Mouse (Mus musculus) spleen, postnatal 36 days (tissue): ENCODE data around the gene Tspan2.

Experiments
- DNase-seq, 2 experiments: peaks; one replicate each; pipeline ENCODE4 v3.0.0; 2022; ENCODE audit warnings: low spot score in 2 of 2, mixed read lengths in 1 of 2

Gene Tspan2

GRCm38 (mm10) chr3:102734313-102735030 is at the start of gene Tspan2:
Gene Tspan2, plus strand, starts transcription at chr3:102734529.
- peak; percentile 54 to 56 for DNase-seq

GRCm38 (mm10) chr3:102686861-102687260 is 47.5 kb upstream of the Tspan2 start:
- DNase-seq, result no peak

- no peak for DNase-seq
These were observed 46.5 kb upstream of the Tspan2 start for GRCm38 (mm10) chr3:102687852-102688251.

GRCm38 (mm10) chr3:102691802-102692484 is 42.4 kb upstream of the Tspan2 start:
- DNase-seq, result peak; percentile 3 to 22

- DNase-seq, result no peak
These were observed 41.5 kb upstream of the Tspan2 start for GRCm38 (mm10) chr3:102692758-102693325.

GRCm38 (mm10) chr3:102698127-102698526 is 36.2 kb upstream of the Tspan2 start:
- no peak for DNase-seq

- DNase-seq, result no peak
These were observed 33.0 kb upstream of the Tspan2 start for GRCm38 (mm10) chr3:102701303-102701702.

- peak; percentile 57 to 64 for DNase-seq
These were observed 32.3 kb upstream of the Tspan2 start for GRCm38 (mm10) chr3:102701902-102702544.

GRCm38 (mm10) chr3:102704001-102704401 is 30.3 kb upstream of the Tspan2 start:
- no peak for DNase-seq

GRCm38 (mm10) chr3:102708599-102708998 is 25.7 kb upstream of the Tspan2 start:
- DNase-seq, result no peak

- peak; percentile 73 to 79 for DNase-seq
These were observed 19.2 kb upstream of the Tspan2 start for GRCm38 (mm10) chr3:102715066-102715584.

GRCm38 (mm10) chr3:102715839-102716238 is 18.5 kb upstream of the Tspan2 start:
- DNase-seq, result no peak

- no peak for DNase-seq
These were observed 16.6 kb upstream of the Tspan2 start for GRCm38 (mm10) chr3:102717586-102718285.

- DNase-seq, result no peak
These were observed 11.2 kb upstream of the Tspan2 start for GRCm38 (mm10) chr3:102723154-102723553.

GRCm38 (mm10) chr3:102723841-102724570 is 10.3 kb upstream of the Tspan2 start:
- no peak for DNase-seq

- DNase-seq, result no peak
These were observed 9.4 kb upstream of the Tspan2 start for GRCm38 (mm10) chr3:102724798-102725459.

- DNase-seq, result no peak
These were observed 4.9 kb upstream of the Tspan2 start for GRCm38 (mm10) chr3:102729416-102729815.

- no peak for DNase-seq
These were observed 3.2 kb upstream of the Tspan2 start for GRCm38 (mm10) chr3:102731112-102731511.

- DNase-seq, result peak in 1 of 2 experiments; percentile 30
These were observed 1.7 kb upstream of the Tspan2 start for GRCm38 (mm10) chr3:102732619-102733018.

- peak; percentile 51 to 66 for DNase-seq
These were observed 1.3 kb upstream of the Tspan2 start for GRCm38 (mm10) chr3:102733050-102733449.
